Mouse (Mus musculus) stomach, embryonic 16.5 days (tissue): ENCODE data around the gene Polr2l. TPM values are rescaled to one million over a fixed set of nuclear protein-coding genes. Genes with fewer than 3 reads are reported as not detected.

Source experiments
- ATAC-seq: fragments of 200-750 bp; cut with Nextera tagmentation; 2 replicates; pipeline ENCODE4 v1.8.0; 2017; ENCODE audit warnings: moderate number of reproducible peaks, moderate TSS enrichment; ENCODE audit not compliant: insufficient read depth, low FRiP score
- H3K27ac ChIP-seq: fragments of 300-500 bp; sonication (generic); 2 replicates; pipeline ENCODE4 v1.5.1; 2014; ENCODE audit warnings: low read length
- H3K27me3 ChIP-seq: fragments of 300-500 bp; sonication (generic); 2 replicates; pipeline ENCODE4 v1.6.1; 2014; ENCODE audit warnings: low read length, control low read depth, mixed read lengths; ENCODE audit not compliant: control insufficient read depth, insufficient read depth
- H3K36me3 ChIP-seq: fragments of 300-500 bp; sonication (generic); 2 replicates; pipeline ENCODE4 v1.6.1; 2014; ENCODE audit warnings: low read length; ENCODE audit not compliant: control insufficient read depth, insufficient read depth
- H3K4me1 ChIP-seq: fragments of 300-500 bp; sonication (generic); 2 replicates; pipeline ENCODE4 v1.6.1; 2014; ENCODE audit warnings: low read length, control low read depth, mixed read lengths; ENCODE audit not compliant: control insufficient read depth, insufficient read depth
- H3K4me2 ChIP-seq: fragments of 300-500 bp; sonication (generic); 2 replicates; pipeline ENCODE4 v1.6.1; 2014; ENCODE audit warnings: low read depth, low read length, mixed read lengths
- H3K4me3 ChIP-seq: fragments of 300-500 bp; sonication (generic); replicated peaks from 2 replicates; pipeline ENCODE4 v1.5.1; 2014; ENCODE audit warnings: mild to moderate bottlenecking, low read length
- H3K9ac ChIP-seq: fragments of 300-500 bp; sonication (generic); 2 replicates; pipeline ENCODE4 v1.6.1; 2014; ENCODE audit warnings: low read length
- H3K9me3 ChIP-seq: fragments of 300-500 bp; sonication (generic); replicated peaks from 2 replicates; pipeline ENCODE4 v1.6.1; 2016; ENCODE audit warnings: low read length, control low read depth; ENCODE audit not compliant: control insufficient read depth
- WGBS: fragments of 180-500 bp; shearing (Covaris S2); extraction: QIAGEN DNeasy Blood & Tissue Kit; methylation state at CpG from one replicate; pipeline ENCODE4 v1.1.7; 2014; 5-methylcytosine and 5-hydroxymethylcytosine counted together
- polyA plus RNA-seq: library from polyadenylated mRNA; unstranded; fragments of >200 nt; fragmentation: Nextera tagmentation; extraction: Ambion mirVana; gene quantifications from 2 replicates; pipeline ENCODE4 v1.2.1, GENCODE M21; 2015

The Polr2l gene
- polyA plus RNA-seq, 1 experiment from 2014 or later: 63.1 TPM

DNA sequence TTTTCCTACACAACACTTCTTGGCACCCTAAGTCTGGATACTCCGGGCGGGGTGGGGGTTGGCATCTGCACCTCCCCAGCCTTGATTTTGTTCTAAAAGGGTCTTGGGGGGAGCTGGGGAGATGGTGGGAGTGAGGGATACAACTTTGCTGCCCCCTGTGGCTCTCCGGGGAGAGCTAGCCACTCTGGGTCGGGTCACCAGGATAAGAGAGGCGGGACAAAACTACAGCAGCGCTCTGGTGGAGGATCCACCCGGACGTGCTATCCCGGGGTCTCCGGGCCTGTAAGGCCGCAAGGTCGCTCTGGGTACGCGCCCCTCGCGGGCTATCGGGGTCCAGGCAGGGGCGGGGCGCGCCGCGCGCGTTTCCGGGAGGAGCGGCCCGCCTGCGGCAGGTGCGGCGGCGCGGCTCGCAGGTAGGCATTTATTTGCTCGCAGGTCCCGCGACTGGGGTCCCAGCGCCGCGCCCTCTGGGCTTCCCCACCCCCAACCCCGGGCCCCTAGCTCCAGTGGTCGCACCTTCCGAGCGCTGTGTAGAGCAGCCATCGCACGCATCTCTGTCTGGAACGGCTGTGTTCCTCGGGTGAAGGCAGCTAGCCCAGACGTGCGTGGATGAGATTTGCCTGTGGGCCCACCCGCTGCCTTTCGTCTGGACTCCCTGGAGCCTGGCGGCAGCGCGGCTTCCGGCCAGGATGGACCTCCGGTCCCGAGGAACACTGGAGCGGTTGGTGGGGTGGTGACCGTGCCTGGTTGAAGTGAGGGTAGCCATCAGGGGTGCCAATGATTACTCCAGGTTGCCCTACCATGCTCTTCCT is 13.2 kb downstream of the Polr2l start:
- no peak for ATAC-seq
- peak overlapping the region; percentile 85 for H3K4me2 ChIP-seq
- no peaks in the 10 kb centered on the region for H3K9me3 ChIP-seq
- peak overlapping the region; percentile 36 for H3K27ac ChIP-seq
- peaks cover 24% of the 10 kb centered on the region for H3K27me3 ChIP-seq
- no peaks in the 10 kb centered on the region for H3K36me3 ChIP-seq
- WGBS: 3% methylated on average over 59 of the region's 59 CpGs
- H3K9ac ChIP-seq: peak overlapping the region; percentile 75
- peaks cover 45% of the 10 kb centered on the region for H3K4me1 ChIP-seq
- peak overlapping the region; percentile 52 for H3K4me3 ChIP-seq

DNA sequence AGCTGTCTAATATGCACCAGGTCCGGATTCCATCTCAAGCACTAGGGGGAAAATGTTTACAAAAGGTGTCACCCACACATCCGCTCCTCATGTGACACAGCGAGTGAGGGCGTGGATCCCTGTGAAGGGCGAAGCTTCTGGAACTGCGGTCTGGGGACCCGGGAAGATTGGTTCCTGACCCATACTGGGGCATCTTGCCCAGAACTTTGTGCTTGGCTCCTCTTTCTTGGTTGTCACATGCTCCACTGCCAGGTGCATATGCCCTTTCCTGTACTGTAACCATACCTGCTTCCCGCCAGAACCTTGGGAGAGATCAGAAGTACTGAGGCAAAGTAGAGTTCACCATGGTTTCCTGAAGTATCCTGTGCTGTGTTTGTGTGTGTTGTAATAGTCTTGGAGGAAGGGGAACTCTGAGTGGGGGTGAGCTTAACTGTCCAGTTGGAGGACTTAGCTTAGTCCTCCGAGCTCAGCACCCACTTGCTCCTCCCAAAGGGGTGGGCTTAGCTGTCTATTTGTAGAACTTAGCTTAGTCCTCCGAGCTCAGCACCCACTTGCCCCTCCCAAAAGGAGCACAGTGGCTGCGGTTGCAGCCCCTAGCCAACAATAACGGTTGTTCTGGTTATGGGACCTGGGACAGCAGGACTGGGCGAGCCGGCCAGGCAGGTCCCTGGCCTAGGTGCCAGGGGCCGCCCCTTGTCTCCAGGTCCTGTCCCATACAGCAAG is 14.4 kb downstream of the Polr2l start, which contains the start of gene Cracr2b:
Cracr2b (plus strand) TSS at position 704 of the 723 bp plus-strand sequence.
- no peaks in the 10 kb centered on the region for H3K9me3 ChIP-seq
- peaks cover 37% of the 10 kb centered on the region for H3K4me1 ChIP-seq
- H3K27me3 ChIP-seq: peaks cover 24% of the 10 kb centered on the region
- peak within 1 kb of the TSS; percentile 36 for H3K27ac ChIP-seq
- H3K36me3 ChIP-seq: no peaks in the 10 kb centered on the region
- peak within 1 kb of the TSS; percentile 85 for H3K4me2 ChIP-seq
- H3K4me3 ChIP-seq: peak within 1 kb of the TSS; percentile 52
- ATAC-seq: no peak
- 48% methylated on average over 15 of the region's 15 CpGs for WGBS
- H3K9ac ChIP-seq: peak within 1 kb of the TSS; percentile 75

DNA sequence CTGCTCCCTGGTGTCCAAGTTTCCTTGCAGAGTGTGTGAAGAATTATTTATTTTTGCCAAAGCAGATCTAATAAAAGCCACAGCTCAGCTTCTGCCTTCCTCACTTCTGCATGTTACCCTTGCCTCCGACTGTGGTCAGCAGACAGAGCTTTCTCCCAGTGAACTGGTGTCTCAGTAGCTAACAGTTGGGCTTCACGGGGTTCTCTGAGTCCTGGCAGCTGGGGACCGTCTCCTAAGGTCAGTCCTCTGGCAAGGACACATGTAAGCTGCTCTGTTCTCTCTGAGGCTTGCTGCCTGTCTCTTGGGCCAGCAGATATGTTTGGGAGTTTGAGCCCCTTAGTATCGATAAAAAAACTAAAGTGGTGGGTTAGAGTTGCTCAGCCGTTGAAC is 14.9 kb downstream of the Polr2l start:
- Histone ChIP-seq H3K9me3 (no peaks in the 10 kb centered on the region), H3K4me1 (peaks cover 31% of the 10 kb centered on the region), H3K36me3 (no peaks in the 10 kb centered on the region), H3K27me3 (peaks cover 23% of the 10 kb centered on the region), H3K9ac (no peak overlapping the region), H3K4me2 (no peak overlapping the region), H3K27ac (no peak overlapping the region; the same call in 1 of the 2 replicates), H3K4me3 (no peak overlapping the region)
- 37% methylated on average over 5 of the region's 5 CpGs for WGBS
- ATAC-seq: no peak

DNA sequence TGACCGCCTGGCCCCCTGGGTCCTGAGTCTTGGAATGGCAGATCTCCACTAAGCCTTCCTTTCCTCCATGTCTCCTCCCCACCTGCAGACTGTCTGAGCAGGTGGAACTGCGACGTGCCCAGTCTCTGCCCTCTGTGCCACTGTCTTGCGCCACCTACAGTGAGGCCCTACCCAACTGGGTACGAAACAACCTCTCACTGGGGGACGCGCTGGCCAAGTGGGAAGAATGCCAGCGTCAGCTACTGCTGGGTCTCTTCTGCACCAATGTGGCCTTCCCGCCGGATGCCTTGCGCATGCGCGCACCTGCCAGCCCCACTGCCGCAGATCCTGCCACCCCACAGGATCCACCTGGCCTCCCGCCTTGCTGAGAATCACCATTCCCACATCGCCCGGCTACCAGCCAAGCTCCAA is 15.6 kb downstream of the Polr2l start:
- Histone ChIP-seq H3K36me3 (no peaks in the 10 kb centered on the region), H3K27me3 (peaks cover 21% of the 10 kb centered on the region), H3K4me3 (no peak overlapping the region), H3K4me1 (peaks cover 24% of the 10 kb centered on the region), H3K27ac (no peak overlapping the region), H3K9me3 (no peaks in the 10 kb centered on the region), H3K9ac (no peak overlapping the region), H3K4me2 (no peak overlapping the region)
- WGBS: 90% methylated on average over 17 of the region's 17 CpGs
- no peak for ATAC-seq

DNA sequence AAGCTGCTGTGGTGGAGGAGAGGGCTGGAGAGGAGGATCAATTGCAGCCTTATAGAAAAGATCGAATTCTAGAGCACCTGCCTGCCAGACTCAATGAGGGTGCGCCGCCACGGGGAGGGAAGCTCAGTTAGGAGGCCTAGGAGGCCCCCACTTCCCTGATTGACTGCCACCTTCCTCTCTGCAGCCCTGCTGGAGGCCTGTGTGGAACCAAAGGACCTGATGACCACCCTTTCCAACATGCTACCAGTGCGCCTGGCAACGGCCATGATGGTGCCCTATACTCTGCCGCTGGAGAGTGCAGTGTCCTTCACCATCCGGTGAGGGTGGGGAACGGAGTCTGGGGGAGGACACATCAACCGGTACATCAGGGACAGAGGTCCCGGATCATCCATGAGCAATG is 16.3 kb downstream of the Polr2l start:
- Histone ChIP-seq H3K4me3 (no peak overlapping the region), H3K27me3 (peaks cover 18% of the 10 kb centered on the region), H3K9ac (no peak overlapping the region), H3K36me3 (no peaks in the 10 kb centered on the region), H3K27ac (no peak overlapping the region), H3K9me3 (no peaks in the 10 kb centered on the region), H3K4me1 (peaks cover 24% of the 10 kb centered on the region), H3K4me2 (no peak overlapping the region)
- no peak for ATAC-seq
- 88% methylated on average over 11 of the region's 11 CpGs for WGBS

DNA sequence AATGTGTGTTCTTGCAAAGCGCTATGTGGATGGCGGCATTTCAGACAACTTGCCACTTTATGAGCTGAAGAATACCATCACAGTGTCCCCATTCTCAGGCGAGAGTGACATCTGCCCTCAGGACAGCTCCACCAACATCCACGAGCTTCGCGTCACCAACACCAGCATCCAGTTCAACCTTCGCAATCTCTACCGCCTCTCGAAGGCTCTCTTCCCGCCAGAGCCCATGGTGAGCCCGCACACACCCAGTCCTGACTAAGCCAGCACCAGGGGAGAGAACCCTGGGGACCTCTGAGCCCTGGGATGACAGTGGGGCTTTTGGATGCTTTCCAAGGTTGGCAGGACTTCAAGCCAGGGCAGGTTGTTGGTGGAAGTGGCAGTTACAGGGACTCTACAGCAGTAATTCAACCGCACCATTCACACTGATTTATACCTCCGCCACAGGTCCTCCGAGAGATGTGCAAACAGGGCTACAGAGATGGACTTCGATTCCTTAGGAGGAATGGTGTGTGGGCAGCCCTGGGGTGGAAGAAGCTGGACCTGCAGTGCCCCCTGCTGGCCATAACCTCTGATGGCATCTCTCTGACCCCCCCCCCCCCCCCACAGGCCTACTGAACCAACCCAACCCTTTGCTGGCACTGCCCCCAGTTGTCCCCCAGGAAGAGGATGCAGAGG is 16.8 kb downstream of the Polr2l start:
- Histone ChIP-seq H3K4me1 (peaks cover 24% of the 10 kb centered on the region), H3K4me2 (no peak overlapping the region), H3K9ac (no peak overlapping the region), H3K27ac (no peak overlapping the region), H3K9me3 (no peaks in the 10 kb centered on the region), H3K4me3 (no peak overlapping the region), H3K27me3 (peaks cover 12% of the 10 kb centered on the region), H3K36me3 (no peaks in the 10 kb centered on the region)
- 74% methylated on average over 15 of the region's 15 CpGs for WGBS
- no peak for ATAC-seq

DNA sequence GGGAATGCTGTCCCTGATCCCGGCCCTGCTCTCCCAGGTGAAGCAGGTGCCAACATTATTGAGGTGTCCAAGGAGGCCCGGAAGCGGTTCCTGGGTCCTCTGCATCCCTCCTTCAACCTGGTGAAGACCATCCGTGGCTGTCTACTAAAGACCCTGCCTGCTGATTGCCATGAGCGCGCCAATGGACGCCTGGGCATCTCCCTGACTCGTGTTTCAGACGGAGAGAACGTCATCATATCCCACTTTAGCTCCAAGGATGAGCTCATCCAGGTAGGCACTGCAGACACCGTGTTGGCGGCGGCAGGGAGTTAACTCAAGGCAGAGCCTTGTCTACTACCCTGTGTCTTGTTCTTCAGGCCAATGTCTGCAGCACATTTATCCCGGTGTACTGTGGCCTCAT is 17.7 kb downstream of the Polr2l start:
- Histone ChIP-seq H3K4me1 (peaks cover 24% of the 10 kb centered on the region), H3K36me3 (peaks cover 1% of the 10 kb centered on the region; the same call in 1 of the 2 replicates), H3K4me3 (no peak overlapping the region), H3K27ac (no peak overlapping the region), H3K27me3 (peaks cover 9% of the 10 kb centered on the region), H3K4me2 (no peak overlapping the region), H3K9ac (no peak overlapping the region), H3K9me3 (no peaks in the 10 kb centered on the region)
- no peak for ATAC-seq
- 92% methylated on average over 14 of the region's 14 CpGs for WGBS

DNA sequence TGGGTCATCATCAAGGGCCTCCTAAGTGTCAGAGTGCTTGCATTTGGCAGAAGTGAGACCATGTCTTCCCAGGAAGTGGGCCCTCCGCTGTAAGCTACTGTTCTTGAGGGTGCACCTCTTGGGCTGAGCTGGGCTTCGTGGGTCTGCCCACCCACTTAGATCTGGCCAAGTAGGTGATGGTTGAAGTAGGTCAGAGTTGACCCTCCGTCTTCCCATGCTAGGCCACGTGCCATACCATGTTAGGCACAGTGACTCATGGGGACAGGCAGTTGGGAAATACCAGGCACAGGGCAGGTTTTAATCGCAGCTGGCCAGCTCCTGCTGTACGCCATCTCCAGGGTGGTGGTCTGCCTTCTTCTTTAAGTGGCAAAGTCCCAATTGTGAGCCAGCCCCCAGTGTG is 18.2 kb downstream of the Polr2l start:
- WGBS: 84% methylated on average over 6 of the region's 6 CpGs
- Histone ChIP-seq H3K9me3 (no peaks in the 10 kb centered on the region), H3K27me3 (peaks cover 7% of the 10 kb centered on the region), H3K9ac (no peak overlapping the region), H3K27ac (no peak overlapping the region), H3K36me3 (peaks cover 6% of the 10 kb centered on the region; the same call in 1 of the 2 replicates), H3K4me2 (peak overlapping the region; percentile 89), H3K4me3 (no peak overlapping the region), H3K4me1 (peaks cover 21% of the 10 kb centered on the region)
- ATAC-seq: no peak
